Mouse (Mus musculus) WW6 (cell line): ENCODE data around the gene Creb1.
"Not testable (repeated sequence)": the region's sequence is repeated elsewhere in the genome, so short reads cannot be mapped to it uniquely, and the experiment has no call there.

Source experiments
- DNase-seq: peaks from one replicate; pipeline ENCODE4 v3.0.0-alpha.2; 2013; ENCODE audit warnings: low read depth, low spot score

The Creb1 gene

GRCm38 (mm10) chr1:64538837-64539367 is 6.5 kb downstream of the Creb1 start:
- no peak for DNase-seq

- no peak for DNase-seq
Observed at GRCm38 (mm10) chr1:64543750-64544149, 11.3 kb downstream of the Creb1 start.

GRCm38 (mm10) chr1:64546070-64546469 is 13.6 kb downstream of the Creb1 start:
- no peak for DNase-seq

- DNase-seq, result no peak
Observed at GRCm38 (mm10) chr1:64549380-64549779, 16.9 kb downstream of the Creb1 start.

GRCm38 (mm10) chr1:64551908-64552307 is 19.5 kb downstream of the Creb1 start:
- DNase-seq, result no peak

GRCm38 (mm10) chr1:64560105-64560504 is 27.7 kb downstream of the Creb1 start:
- DNase-seq, result no peak

GRCm38 (mm10) chr1:64568206-64568605 is 35.8 kb downstream of the Creb1 start:
- DNase-seq, result no peak

GRCm38 (mm10) chr1:64576022-64576421 is 43.6 kb downstream of the Creb1 start:
- DNase-seq, result no peak

- DNase-seq, result no peak
Observed at GRCm38 (mm10) chr1:64576732-64577131, 44.3 kb downstream of the Creb1 start.

- not testable (repeated sequence) for DNase-seq
Observed at GRCm38 (mm10) chr1:64577911-64578310, 45.5 kb downstream of the Creb1 start.

GRCm38 (mm10) chr1:64578801-64579200 is 46.4 kb downstream of the Creb1 start:
- no peak for DNase-seq

GRCm38 (mm10) chr1:64598926-64599325 is 66.5 kb downstream of the Creb1 start:
- DNase-seq, result no peak

GRCm38 (mm10) chr1:64600413-64601077 is 68.1 kb downstream of the Creb1 start:
- DNase-seq, result no peak

GRCm38 (mm10) chr1:64601242-64601842 is 68.9 kb downstream of the Creb1 start:
- no peak for DNase-seq

GRCm38 (mm10) chr1:64603381-64603780 is 70.9 kb downstream of the Creb1 start:
- DNase-seq, result no peak

GRCm38 (mm10) chr1:64609145-64609544 is 76.7 kb downstream of the Creb1 start:
- no peak for DNase-seq

- no peak for DNase-seq
Observed at GRCm38 (mm10) chr1:64609976-64610375, 77.5 kb downstream of the Creb1 start.

- DNase-seq, result no peak
Observed at GRCm38 (mm10) chr1:64614311-64614710, 81.9 kb downstream of the Creb1 start.

GRCm38 (mm10) chr1:64614801-64615345 is 82.4 kb downstream of the Creb1 start:
- no peak for DNase-seq

GRCm38 (mm10) chr1:64615531-64615991 is 83.1 kb downstream of the Creb1 start:
- DNase-seq, result no peak

- no peak for DNase-seq
Observed at GRCm38 (mm10) chr1:64616076-64616475, 83.6 kb downstream of the Creb1 start.

- DNase-seq, result no peak
Observed at GRCm38 (mm10) chr1:64616531-64616880, 84.1 kb downstream of the Creb1 start.
